Mouse (Mus musculus): Measurements from ENCODE around the gene Cdk18. TPM values are rescaled to one million over a fixed set of nuclear protein-coding genes. Genes with fewer than 3 reads are reported as not detected.
A peak's percentile ranks its signal among the peaks of the same experiment; 100 is the strongest.
"Not testable (repeated sequence)": the region's sequence is repeated elsewhere in the genome, so short reads cannot be mapped to it uniquely, and the experiment has no call there.

Cdk18 gene
- total and polyA plus RNA-seq, 2 experiments from 2014 or later = 3.1 to 7.2 TPM

DNA sequence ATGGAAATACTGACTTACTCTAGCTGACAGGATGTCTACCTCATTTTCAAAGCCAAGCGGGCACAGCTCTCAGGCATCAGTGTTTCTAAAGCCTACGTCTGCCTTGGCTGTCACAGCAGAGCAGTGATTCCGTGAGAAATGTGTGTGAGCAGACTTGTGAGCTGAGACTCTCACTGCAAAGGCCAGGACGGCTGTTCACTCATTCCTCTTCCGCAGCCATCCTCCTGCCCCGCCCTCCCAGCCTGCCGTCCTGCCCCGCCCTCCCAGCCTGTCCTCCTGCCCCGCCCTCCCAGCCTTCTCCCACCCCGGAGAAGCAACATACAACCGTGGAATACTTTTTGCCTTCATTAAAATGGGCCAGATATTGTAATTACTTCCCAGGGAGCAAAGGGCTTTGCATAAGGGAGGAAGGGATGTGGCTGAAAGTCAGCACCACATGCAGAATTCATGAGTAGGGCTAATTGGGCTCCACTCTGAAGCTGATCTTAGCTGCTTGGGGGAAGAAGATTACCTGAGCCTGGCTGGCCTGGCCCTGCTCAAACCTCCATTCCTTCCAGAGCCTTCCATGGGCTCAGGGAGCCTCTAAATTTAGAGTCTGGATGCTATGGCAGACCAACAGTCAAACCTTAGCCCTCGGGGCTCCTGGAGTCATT, 28.8 kb upstream of the Cdk18 start:
- H3K27ac ChIP-seq (ENCODE audit: low read depth, low read length) = peak overlapping the region; percentile 72
- H3K4me2 ChIP-seq (ENCODE audit: low read depth, low read length, poor library complexity, severe bottlenecking) = peak overlapping the region; percentile 25
- H3K9me3 ChIP-seq (ENCODE audit: low read length) = no peaks in the 10 kb centered on the region
- DNase-seq (ENCODE audit: low spot score) (peak; percentile 40), ATAC-seq (ENCODE audit: low FRiP score) (peak; percentile 61)
- no peaks in the 10 kb centered on the region for H3K36me3 ChIP-seq (ENCODE audit: insufficient read depth, low read length)
- TF ChIP-seq CTCF (IDR thresholded peaks at IDR 0.05) = no peak
- WGBS = 9% methylated on average over 11 of the region's 12 CpGs
- H3K4me3 ChIP-seq (ENCODE audit: low read depth, low read length) = no peak overlapping the region
- 0 out of 2 replicates have a peak, but pooled peaks cover 4% of the 10 kb centered on the region for H3K4me1 ChIP-seq (ENCODE audit: insufficient read depth, low read length)
- no peaks in the 10 kb centered on the region for H3K27me3 ChIP-seq (ENCODE audit: insufficient read depth, low read length)
- no peak overlapping the region for H3K9ac ChIP-seq (replicated peaks; ENCODE audit: low read length, poor library complexity, severe bottlenecking)

DNA sequence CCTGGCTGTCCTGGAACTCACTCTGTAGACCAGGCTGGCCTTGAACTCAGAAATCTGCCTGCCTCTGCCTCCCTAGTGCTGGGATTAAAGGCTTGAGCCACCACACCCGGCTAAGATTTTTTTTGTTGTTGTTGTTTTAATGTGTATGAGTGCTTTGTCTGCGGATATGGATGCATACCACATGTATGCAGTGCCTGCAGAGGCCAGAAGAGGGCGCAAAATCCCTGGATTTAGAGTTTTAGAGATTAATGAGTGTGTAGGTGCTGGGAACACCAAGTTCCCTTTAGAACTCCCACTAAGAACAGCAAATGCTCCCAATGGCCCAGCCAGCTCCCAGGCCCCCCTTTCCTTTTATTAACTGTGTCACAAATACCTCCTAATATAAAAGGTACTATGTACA, 26.4 kb upstream of the Cdk18 start:
- Histone ChIP-seq H3K27ac (ENCODE audit: low read depth, low read length) (no peak overlapping the region), H3K4me2 (ENCODE audit: low read depth, low read length, poor library complexity, severe bottlenecking) (no peak overlapping the region), H3K9me3 (ENCODE audit: low read length) (no peaks in the 10 kb centered on the region), H3K4me3 (ENCODE audit: low read depth, low read length) (no peak overlapping the region), H3K27me3 (ENCODE audit: insufficient read depth, low read length) (no peaks in the 10 kb centered on the region), H3K4me1 (ENCODE audit: insufficient read depth, low read length) (0 out of 2 replicates have a peak, but pooled peaks cover 4% of the 10 kb centered on the region), H3K9ac (replicated peaks; ENCODE audit: low read length, poor library complexity, severe bottlenecking) (no peak overlapping the region), H3K36me3 (ENCODE audit: insufficient read depth, low read length) (no peaks in the 10 kb centered on the region)
- 59% methylated on average over 3 of the region's 3 CpGs for WGBS
- DNase-seq (ENCODE audit: low spot score) (no peak), ATAC-seq (ENCODE audit: low FRiP score) (no peak)
- peak; percentile 50 for TF ChIP-seq CTCF (IDR thresholded peaks at IDR 0.05)

DNA sequence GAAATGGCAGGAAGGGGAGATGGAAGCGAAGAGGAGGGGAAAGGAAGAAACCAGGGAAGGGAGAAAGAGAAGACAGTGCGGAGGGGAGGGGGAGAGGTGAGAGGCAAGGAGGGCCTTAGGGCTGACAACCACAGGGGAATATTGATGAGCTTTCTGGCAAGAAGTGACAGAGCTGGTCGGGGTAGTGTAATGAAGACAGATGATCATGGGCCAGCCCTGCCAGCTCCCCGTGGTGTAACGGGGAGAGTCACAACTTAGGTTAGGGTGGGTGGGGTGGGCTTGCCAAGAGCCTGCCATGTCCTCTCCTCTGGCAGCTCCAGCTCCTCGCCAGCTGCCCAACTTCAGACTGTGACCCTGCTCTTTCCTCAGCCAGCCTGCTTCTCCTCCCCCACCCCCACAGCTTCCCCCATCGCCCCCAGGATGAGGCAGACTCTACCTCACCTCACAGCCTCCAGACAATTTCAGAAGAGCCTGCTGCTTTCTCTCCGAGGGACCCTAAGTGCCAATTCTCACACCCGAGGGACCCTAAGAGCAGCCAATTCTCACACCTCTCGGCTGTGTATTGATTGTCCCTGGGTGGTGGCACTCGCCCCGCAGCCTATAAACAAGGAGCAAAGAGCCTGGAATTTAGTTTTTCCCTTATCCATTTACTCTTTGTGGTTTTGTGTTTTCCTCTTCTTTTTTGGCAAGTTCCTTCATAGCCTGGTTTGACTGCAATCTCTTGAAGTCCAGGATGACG, 25.5 kb upstream of the Cdk18 start:
- Histone ChIP-seq H3K27ac (ENCODE audit: low read depth, low read length) (no peak overlapping the region), H3K9ac (replicated peaks; ENCODE audit: low read length, poor library complexity, severe bottlenecking) (no peak overlapping the region), H3K9me3 (ENCODE audit: low read length) (no peaks in the 10 kb centered on the region), H3K36me3 (ENCODE audit: insufficient read depth, low read length) (no peaks in the 10 kb centered on the region), H3K4me2 (ENCODE audit: low read depth, low read length, poor library complexity, severe bottlenecking) (no peak overlapping the region), H3K27me3 (ENCODE audit: insufficient read depth, low read length) (no peaks in the 10 kb centered on the region), H3K4me3 (ENCODE audit: low read depth, low read length) (no peak overlapping the region), H3K4me1 (ENCODE audit: insufficient read depth, low read length) (0 out of 2 replicates have a peak, but pooled peaks cover 4% of the 10 kb centered on the region)
- DNase-seq (ENCODE audit: low spot score) (peak; percentile 82), ATAC-seq (ENCODE audit: low FRiP score) (no peak)
- WGBS = 37% methylated on average over 13 of the region's 13 CpGs
- no peak for TF ChIP-seq CTCF (IDR thresholded peaks at IDR 0.05)

DNA sequence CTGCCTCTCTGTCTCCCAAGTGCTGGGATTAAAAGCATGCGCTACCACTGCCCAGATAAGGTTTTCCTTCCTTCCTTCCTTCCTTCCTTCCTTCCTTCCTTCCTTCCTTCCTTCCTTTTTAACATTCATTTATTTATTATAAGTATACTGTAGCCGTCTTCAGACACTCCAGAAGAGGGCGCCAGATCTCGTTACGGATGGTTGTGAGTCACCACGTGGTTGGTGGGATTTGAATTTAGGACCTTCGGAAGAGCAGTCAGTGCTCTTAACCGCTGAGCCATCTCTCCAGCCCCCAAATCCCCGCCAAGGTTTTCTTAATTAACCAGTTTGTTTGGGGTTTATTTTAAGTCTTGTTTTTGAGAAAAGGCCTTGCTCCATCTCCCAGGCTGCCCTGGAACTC, 23.1 kb upstream of the Cdk18 start:
- TF ChIP-seq CTCF (IDR thresholded peaks at IDR 0.05) = peak; percentile 50
- H3K4me2 ChIP-seq (ENCODE audit: low read depth, low read length, poor library complexity, severe bottlenecking); DNase-seq (ENCODE audit: low spot score); H3K27me3 ChIP-seq (ENCODE audit: insufficient read depth, low read length); H3K9ac ChIP-seq (replicated peaks; ENCODE audit: low read length, poor library complexity, severe bottlenecking); H3K4me1 ChIP-seq (ENCODE audit: insufficient read depth, low read length); ATAC-seq (ENCODE audit: low FRiP score); H3K36me3 ChIP-seq (ENCODE audit: insufficient read depth, low read length); H3K27ac ChIP-seq (ENCODE audit: low read depth, low read length); H3K9me3 ChIP-seq (ENCODE audit: low read length); H3K4me3 ChIP-seq (ENCODE audit: low read depth, low read length): not testable (repeated sequence)
- 51% methylated on average over 9 of the region's 9 CpGs for WGBS

DNA sequence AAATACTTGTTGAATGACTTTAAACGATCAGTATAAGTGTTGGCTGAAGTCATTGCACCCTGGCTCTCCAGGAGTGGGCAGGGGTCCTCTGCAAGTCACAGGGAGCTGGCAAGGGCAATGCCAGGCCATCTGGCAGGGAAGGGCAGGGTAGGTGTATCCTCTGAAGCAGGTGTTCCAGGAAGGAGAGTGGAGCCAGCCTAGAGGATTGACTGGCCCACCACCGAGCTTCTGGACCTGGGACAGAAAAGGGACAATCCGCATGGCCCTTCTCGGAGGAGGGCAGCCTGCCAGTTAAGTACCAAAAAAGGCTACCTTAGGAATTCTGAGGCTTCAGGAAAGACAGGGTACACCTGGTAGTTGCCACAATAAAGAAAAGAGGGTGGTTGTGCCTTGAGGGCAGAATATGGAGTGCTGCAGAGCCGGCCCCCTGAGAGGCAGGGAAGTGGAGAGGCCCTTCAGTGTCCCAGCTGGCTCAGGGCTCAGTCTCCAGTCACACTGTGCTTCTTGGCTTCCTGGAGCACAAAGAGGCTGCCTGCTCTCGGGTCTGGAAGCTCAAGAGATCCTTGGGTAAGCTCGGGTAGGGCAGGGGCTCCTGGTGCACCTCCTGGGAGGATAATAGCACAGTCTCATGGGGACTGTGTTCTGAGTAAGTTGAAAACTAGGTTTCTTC, 21.9 kb upstream of the Cdk18 start:
- Histone ChIP-seq H3K27ac (ENCODE audit: low read depth, low read length) (no peak overlapping the region), H3K4me2 (ENCODE audit: low read depth, low read length, poor library complexity, severe bottlenecking) (no peak overlapping the region), H3K4me1 (ENCODE audit: insufficient read depth, low read length) (peaks cover 7% of the 10 kb centered on the region; the same call in 1 of the 2 replicates), H3K4me3 (ENCODE audit: low read depth, low read length) (no peak overlapping the region), H3K27me3 (ENCODE audit: insufficient read depth, low read length) (no peaks in the 10 kb centered on the region), H3K9me3 (ENCODE audit: low read length) (no peaks in the 10 kb centered on the region), H3K36me3 (ENCODE audit: insufficient read depth, low read length) (no peaks in the 10 kb centered on the region), H3K9ac (replicated peaks; ENCODE audit: low read length, poor library complexity, severe bottlenecking) (no peak overlapping the region)
- DNase-seq (ENCODE audit: low spot score) (no peak), ATAC-seq (ENCODE audit: low FRiP score) (no peak)
- WGBS = 67% methylated on average over 7 of the region's 7 CpGs
- no peak for TF ChIP-seq CTCF (IDR thresholded peaks at IDR 0.05)

DNA sequence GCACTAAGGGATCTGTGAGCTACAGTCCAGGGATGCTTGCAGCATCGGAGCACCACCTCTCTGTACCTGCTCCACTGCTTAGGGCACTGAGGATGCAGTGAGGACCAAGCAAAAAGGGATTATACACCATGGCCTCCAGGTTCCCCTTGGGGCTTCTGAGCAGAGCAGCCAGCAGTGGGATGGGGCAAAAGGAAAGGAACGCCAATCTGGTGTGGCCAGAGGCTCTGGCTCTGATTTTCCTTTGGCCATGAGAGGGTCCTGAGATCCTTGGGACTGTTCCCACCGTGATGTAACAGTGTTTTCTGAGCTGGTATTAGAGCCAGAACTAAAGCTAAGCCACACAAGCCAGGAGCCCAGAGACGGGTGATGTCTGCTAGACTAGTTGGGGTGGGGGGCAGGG, 20.2 kb upstream of the Cdk18 start:
- Histone ChIP-seq H3K36me3 (ENCODE audit: insufficient read depth, low read length) (no peaks in the 10 kb centered on the region), H3K4me1 (ENCODE audit: insufficient read depth, low read length) (peaks cover 7% of the 10 kb centered on the region; the same call in 1 of the 2 replicates), H3K9ac (replicated peaks; ENCODE audit: low read length, poor library complexity, severe bottlenecking) (no peak overlapping the region), H3K27me3 (ENCODE audit: insufficient read depth, low read length) (no peaks in the 10 kb centered on the region), H3K9me3 (ENCODE audit: low read length) (no peaks in the 10 kb centered on the region), H3K4me2 (ENCODE audit: low read depth, low read length, poor library complexity, severe bottlenecking) (no peak overlapping the region), H3K4me3 (ENCODE audit: low read depth, low read length) (no peak overlapping the region), H3K27ac (ENCODE audit: low read depth, low read length) (no peak overlapping the region)
- 32% methylated on average over 4 of the region's 4 CpGs for WGBS
- no peak for DNase-seq (ENCODE audit: low spot score)
- no peak for TF ChIP-seq CTCF (IDR thresholded peaks at IDR 0.05)
- ATAC-seq (ENCODE audit: low FRiP score) = no peak

All from midbrain, postnatal 0 days (tissue).